Comparison of ENCODE assay signal across 25 mouse cellular contexts in genomic region chr2:3925199-3925598, GRCm38 (mm10).
DNase-seq lines count a peak whose midpoint lies in the region; ATAC-seq lines count a peak whose summit lies in the region.
"Had no signal": no experiment of that assay in that cellular context is flagged by ENCODE, and none has a peak within 500 bp of the region (broad histone marks: within the 10 kb centered on the region; RNA-seq: fewer than 3 reads in every experiment).

No protein-coding gene starts in this region.

- no peak overlapping the region for H3K9ac ChIP-seq in forebrain, embryonic 13.5 days
- H3K9ac ChIP-seq in forebrain, embryonic 11.5 days (ENCODE audit: low read length) = no peak overlapping the region
- no peak overlapping the region for H3K9ac ChIP-seq in midbrain, embryonic 16.5 days (ENCODE audit: low read depth, low read length)
- no peak overlapping the region for H3K9ac ChIP-seq in midbrain, embryonic 14.5 days (replicated peaks; ENCODE audit: low read length)
- H3K9ac ChIP-seq: embryonic facial prominence, embryonic 13.5 days; intestine, embryonic 15.5 days; stomach, embryonic 15.5 days had no signal

- 59% methylated on average over 3 of the region's 3 CpGs for WGBS in forebrain, embryonic 13.5 days
- WGBS in forebrain, embryonic 11.5 days = 73% methylated on average over 3 of the region's 3 CpGs
- 49% methylated on average over 3 of the region's 3 CpGs for WGBS in midbrain, embryonic 16.5 days
- WGBS in midbrain, embryonic 14.5 days = 56% methylated on average over 3 of the region's 3 CpGs

- H3K27me3 ChIP-seq in forebrain, embryonic 13.5 days = no peaks in the 10 kb centered on the region
- H3K27me3 ChIP-seq in forebrain, embryonic 11.5 days (ENCODE audit: control insufficient read depth, insufficient read depth, low read length) = no peaks in the 10 kb centered on the region
- no peaks in the 10 kb centered on the region for H3K27me3 ChIP-seq in midbrain, embryonic 16.5 days (ENCODE audit: control insufficient read depth, insufficient read depth, low read depth, low read length)
- no peaks in the 10 kb centered on the region for H3K27me3 ChIP-seq in midbrain, embryonic 14.5 days (ENCODE audit: control insufficient read depth, insufficient read depth, low read length)
- H3K27me3 ChIP-seq: embryonic facial prominence, embryonic 13.5 days; intestine, embryonic 15.5 days; stomach, embryonic 15.5 days had no signal

- DNase-seq in forebrain, embryonic 11.5 days (ENCODE audit: low spot score) = no peak
- no peak for DNase-seq in midbrain, embryonic 14.5 days
- peak; percentile 69 for DNase-seq in thymus, postnatal 0 days (ENCODE audit: low spot score)
- no peak for DNase-seq in embryo, embryonic 10 days (ENCODE audit: low spot score)
- DNase-seq in layer of hippocampus, adult 8-10 months (ENCODE audit: low spot score in 2 of 2) = no peak
- DNase-seq: adrenal gland, adult 8-10 months; cerebellum, adult 18-20 months; cerebellum, postnatal 25 days; embryo, embryonic 11 days; heart, postnatal 4 days; kidney, adult 8-10 months; kidney, postnatal 10 days; liver had no signal

- no peaks in the 10 kb centered on the region for H3K36me3 ChIP-seq in forebrain, embryonic 13.5 days (ENCODE audit: poor library complexity, severe bottlenecking)
- H3K36me3 ChIP-seq in forebrain, embryonic 11.5 days (ENCODE audit: control insufficient read depth, insufficient read depth, low read length) = no peaks in the 10 kb centered on the region
- no peaks in the 10 kb centered on the region for H3K36me3 ChIP-seq in midbrain, embryonic 16.5 days (ENCODE audit: control insufficient read depth, insufficient read depth, low read length)
- no peaks in the 10 kb centered on the region for H3K36me3 ChIP-seq in midbrain, embryonic 14.5 days (ENCODE audit: control insufficient read depth, insufficient read depth, low read length)
- H3K36me3 ChIP-seq: embryonic facial prominence, embryonic 13.5 days; heart, embryonic 10.5 days; intestine, embryonic 15.5 days; limb, embryonic 10.5 days; stomach, embryonic 15.5 days had no signal

- ATAC-seq in forebrain, embryonic 13.5 days = peak; percentile 19; the same call in 1 of the 2 replicates
- ATAC-seq in forebrain, embryonic 11.5 days (replicated peaks; ENCODE audit: low FRiP score) = no peak
- peak; percentile 57 for ATAC-seq in midbrain, embryonic 16.5 days
- ATAC-seq in midbrain, embryonic 14.5 days (ENCODE audit: low FRiP score, low TSS enrichment) = no peak
- ATAC-seq: activated CD4-positive, CD25-positive, alpha-beta regulatory T cell, adult 4 months; hindbrain, embryonic 16.5 days; lung, postnatal 0 days had no signal

- no peaks in the 10 kb centered on the region for H3K9me3 ChIP-seq in forebrain, embryonic 13.5 days (replicated peaks)
- no peaks in the 10 kb centered on the region for H3K9me3 ChIP-seq in forebrain, embryonic 11.5 days (ENCODE audit: control insufficient read depth, low read length)
- H3K9me3 ChIP-seq in midbrain, embryonic 16.5 days (replicated peaks; ENCODE audit: control insufficient read depth, low read length, poor library complexity, severe bottlenecking) = no peaks in the 10 kb centered on the region
- no peaks in the 10 kb centered on the region for H3K9me3 ChIP-seq in midbrain, embryonic 14.5 days (ENCODE audit: control insufficient read depth, low read length)
- H3K9me3 ChIP-seq: embryonic facial prominence, embryonic 13.5 days; heart, embryonic 10.5 days; intestine, embryonic 15.5 days; limb, embryonic 10.5 days; stomach, embryonic 15.5 days had no signal

- H3K4me1 ChIP-seq in forebrain, embryonic 13.5 days = peaks cover 9% of the 10 kb centered on the region
- H3K4me1 ChIP-seq in forebrain, embryonic 11.5 days (replicated peaks; ENCODE audit: control insufficient read depth, insufficient read depth, low read length) = no peaks in the 10 kb centered on the region
- H3K4me1 ChIP-seq in midbrain, embryonic 16.5 days (ENCODE audit: control insufficient read depth, insufficient read depth, low read length) = peaks cover 19% of the 10 kb centered on the region
- peaks cover 11% of the 10 kb centered on the region for H3K4me1 ChIP-seq in midbrain, embryonic 14.5 days (ENCODE audit: control insufficient read depth, insufficient read depth, low read length)
- H3K4me1 ChIP-seq: embryonic facial prominence, embryonic 13.5 days; heart, embryonic 10.5 days; intestine, embryonic 15.5 days; stomach, embryonic 15.5 days had no signal

- no peak overlapping the region for H3K27ac ChIP-seq in forebrain, embryonic 13.5 days
- H3K27ac ChIP-seq in forebrain, embryonic 11.5 days (ENCODE audit: low read depth, low read length) = no peak overlapping the region
- H3K27ac ChIP-seq in midbrain, embryonic 16.5 days (ENCODE audit: low read length) = no peak overlapping the region
- H3K27ac ChIP-seq in midbrain, embryonic 14.5 days (replicated peaks; ENCODE audit: low read depth, low read length) = no peak overlapping the region
- H3K27ac ChIP-seq: embryonic facial prominence, embryonic 13.5 days; heart, embryonic 10.5 days; intestine, embryonic 15.5 days; limb, embryonic 10.5 days; macrophage; stomach, embryonic 15.5 days had no signal

- H3K4me2 ChIP-seq in forebrain, embryonic 13.5 days = no peak overlapping the region
- no peak overlapping the region for H3K4me2 ChIP-seq in forebrain, embryonic 11.5 days (ENCODE audit: low read depth, low read length, severe bottlenecking)
- no peak overlapping the region for H3K4me2 ChIP-seq in midbrain, embryonic 16.5 days (ENCODE audit: low read length)
- H3K4me2 ChIP-seq in midbrain, embryonic 14.5 days (ENCODE audit: low read length) = no peak overlapping the region
- H3K4me2 ChIP-seq: embryonic facial prominence, embryonic 13.5 days; intestine, embryonic 15.5 days; stomach, embryonic 15.5 days had no signal

- H3K4me3 ChIP-seq in forebrain, embryonic 13.5 days = no peak overlapping the region
- H3K4me3 ChIP-seq in forebrain, embryonic 11.5 days (ENCODE audit: low read depth, low read length) = no peak overlapping the region
- H3K4me3 ChIP-seq in midbrain, embryonic 16.5 days (ENCODE audit: low read depth, low read length) = no peak overlapping the region
- H3K4me3 ChIP-seq in midbrain, embryonic 14.5 days (replicated peaks; ENCODE audit: low read depth, low read length) = no peak overlapping the region
- H3K4me3 ChIP-seq: embryonic facial prominence, embryonic 13.5 days; erythroblast, embryonic 14.5 days; heart, embryonic 10.5 days; intestine, embryonic 15.5 days; limb, embryonic 10.5 days; stomach, embryonic 15.5 days had no signal

Comparison
In these comparisons a context has a peak if more than half of its experiments do, and no peak if none do; other contexts are left out.
1. ATAC-seq: peak in forebrain, embryonic 13.5 days (single experiment) and midbrain, embryonic 16.5 days (single experiment); none in forebrain, embryonic 11.5 days (single experiment) and midbrain, embryonic 14.5 days (single experiment).